Mouse (Mus musculus) c-Kit-positive CD71-positive TER-119-negative erythroid progenitor cells, embryonic 14.5 days (primary cell): ENCODE measurements around the gene Zdhhc21.

Source experiments
- DNase-seq: peaks from one replicate; pipeline ENCODE4 v3.0.0-alpha.2; 2013; ENCODE audit warnings: low read depth

The Zdhhc21 gene

GRCm38 (mm10) chr4:82859131-82860125 is at the start of gene Zdhhc21:
Gene Zdhhc21, minus strand, starts transcription at chr4:82859958.
- peak; percentile 23 for DNase-seq

- DNase-seq, result no peak
Observed at GRCm38 (mm10) chr4:82895227-82895626, 35.5 kb upstream of the Zdhhc21 start.

- no peak for DNase-seq
Observed at GRCm38 (mm10) chr4:82892247-82892646, 32.5 kb upstream of the Zdhhc21 start.

GRCm38 (mm10) chr4:82891566-82891965 is 31.8 kb upstream of the Zdhhc21 start:
- no peak for DNase-seq

GRCm38 (mm10) chr4:82891049-82891448 is 31.3 kb upstream of the Zdhhc21 start:
- DNase-seq, result no peak

GRCm38 (mm10) chr4:82890585-82890984 is 30.8 kb upstream of the Zdhhc21 start:
- no peak for DNase-seq

GRCm38 (mm10) chr4:82886148-82886547 is 26.4 kb upstream of the Zdhhc21 start:
- no peak for DNase-seq

- DNase-seq, result no peak
Observed at GRCm38 (mm10) chr4:82885535-82885913, 25.8 kb upstream of the Zdhhc21 start.

GRCm38 (mm10) chr4:82884636-82885534 is 25.1 kb upstream of the Zdhhc21 start, which contains the start of gene Cer1:
Gene Cer1, minus strand, starts transcription at chr4:82885148.
- no peak for DNase-seq

- no peak for DNase-seq
Observed at GRCm38 (mm10) chr4:82882500-82882899, 22.7 kb upstream of the Zdhhc21 start.

GRCm38 (mm10) chr4:82881366-82881765 is 21.6 kb upstream of the Zdhhc21 start:
- no peak for DNase-seq

- DNase-seq, result no peak
Observed at GRCm38 (mm10) chr4:82880243-82880642, 20.5 kb upstream of the Zdhhc21 start.

GRCm38 (mm10) chr4:82879152-82879551 is 19.4 kb upstream of the Zdhhc21 start:
- DNase-seq, result no peak

- DNase-seq, result no peak
Observed at GRCm38 (mm10) chr4:82876656-82877055, 16.9 kb upstream of the Zdhhc21 start.

- no peak for DNase-seq
Observed at GRCm38 (mm10) chr4:82875532-82875931, 15.8 kb upstream of the Zdhhc21 start.

GRCm38 (mm10) chr4:82874791-82875190 is 15.0 kb upstream of the Zdhhc21 start:
- DNase-seq, result no peak

- no peak for DNase-seq
Observed at GRCm38 (mm10) chr4:82872548-82872947, 12.8 kb upstream of the Zdhhc21 start.

GRCm38 (mm10) chr4:82872121-82872520 is 12.4 kb upstream of the Zdhhc21 start:
- DNase-seq, result no peak

- DNase-seq, result no peak
Observed at GRCm38 (mm10) chr4:82870931-82871330, 11.2 kb upstream of the Zdhhc21 start.

GRCm38 (mm10) chr4:82867731-82868445 is 8.1 kb upstream of the Zdhhc21 start:
- DNase-seq, result no peak

- no peak for DNase-seq
Observed at GRCm38 (mm10) chr4:82867111-82867510, 7.4 kb upstream of the Zdhhc21 start.
